Mouse (Mus musculus): Measurements from ENCODE around the gene Mdfi. TPM values are rescaled to one million over a fixed set of nuclear protein-coding genes. Genes with fewer than 3 reads are reported as not detected.
A peak's percentile ranks its signal among the peaks of the same experiment; 100 is the strongest.

Gene Mdfi
- polyA plus RNA-seq, 1 experiment from 2014 or later, result 2.0 TPM

- whole genome bisulfite sequencing, result 48% methylated on average over 6 of the region's 6 CpGs
- H3K4me3 ChIP-seq (replicated peaks; ENCODE audit: low read length), result no peak overlapping the region
- no peaks in the 10 kb centered on the region for H3K9me3 ChIP-seq (ENCODE audit: control insufficient read depth, low read length)
- no peak overlapping the region for H3K4me2 ChIP-seq (ENCODE audit: low read length)
- H3K27me3 ChIP-seq (replicated peaks; ENCODE audit: control insufficient read depth, insufficient read depth, low read length), result peaks cover 25% of the 10 kb centered on the region
- H3K4me1 ChIP-seq (replicated peaks; ENCODE audit: control insufficient read depth, insufficient read depth, low read length), result peaks cover 14% of the 10 kb centered on the region
- H3K9ac ChIP-seq (replicated peaks; ENCODE audit: low read depth, low read length), result no peak overlapping the region
- ATAC-seq, result no peak
- no peak overlapping the region for H3K27ac ChIP-seq (ENCODE audit: low read length)
- H3K36me3 ChIP-seq (ENCODE audit: control insufficient read depth, insufficient read depth), result no peaks in the 10 kb centered on the region
Measured at GRCm38 (mm10) chr17:47837808-47838207, 3.3 kb upstream of the Mdfi start.

- Histone ChIP-seq H3K27ac (ENCODE audit: low read length) (no peak overlapping the region), H3K9me3 (ENCODE audit: control insufficient read depth, low read length) (no peaks in the 10 kb centered on the region), H3K4me1 (replicated peaks; ENCODE audit: control insufficient read depth, insufficient read depth, low read length) (peaks cover 22% of the 10 kb centered on the region), H3K4me3 (replicated peaks; ENCODE audit: low read length) (peak overlapping the region; percentile 61), H3K9ac (replicated peaks; ENCODE audit: low read depth, low read length) (peak overlapping the region; percentile 71), H3K27me3 (replicated peaks; ENCODE audit: control insufficient read depth, insufficient read depth, low read length) (peaks cover 26% of the 10 kb centered on the region), H3K4me2 (ENCODE audit: low read length) (peak overlapping the region; percentile 98), H3K36me3 (ENCODE audit: control insufficient read depth, insufficient read depth) (no peaks in the 10 kb centered on the region)
- WGBS, result 1% methylated on average over 45 of the region's 45 CpGs
- no peak for ATAC-seq
Measured at GRCm38 (mm10) chr17:47833628-47834481, 636 bp downstream of the Mdfi start.

- H3K9ac ChIP-seq (replicated peaks; ENCODE audit: low read depth, low read length), result peak overlapping the region; percentile 71
- peaks cover 26% of the 10 kb centered on the region for H3K27me3 ChIP-seq (replicated peaks; ENCODE audit: control insufficient read depth, insufficient read depth, low read length)
- H3K27ac ChIP-seq (ENCODE audit: low read length), result no peak overlapping the region
- H3K4me1 ChIP-seq (replicated peaks; ENCODE audit: control insufficient read depth, insufficient read depth, low read length), result peaks cover 22% of the 10 kb centered on the region
- H3K4me2 ChIP-seq (ENCODE audit: low read length), result peak overlapping the region; percentile 98
- H3K9me3 ChIP-seq (ENCODE audit: control insufficient read depth, low read length), result no peaks in the 10 kb centered on the region
- H3K36me3 ChIP-seq (ENCODE audit: control insufficient read depth, insufficient read depth), result no peaks in the 10 kb centered on the region
- under 1% methylated on average over 43 of the region's 45 CpGs for WGBS
- peak overlapping the region; percentile 61 for H3K4me3 ChIP-seq (replicated peaks; ENCODE audit: low read length)
- ATAC-seq, result peak; percentile 73
Measured at GRCm38 (mm10) chr17:47833029-47833627, 1.4 kb downstream of the Mdfi start.

GRCm38 (mm10) chr17:47832501-47833028 lies 1.9 kb downstream of the Mdfi start:
- peaks cover 26% of the 10 kb centered on the region for H3K27me3 ChIP-seq (replicated peaks; ENCODE audit: control insufficient read depth, insufficient read depth, low read length)
- no peaks in the 10 kb centered on the region for H3K36me3 ChIP-seq (ENCODE audit: control insufficient read depth, insufficient read depth)

GRCm38 (mm10) chr17:47831772-47832171 lies 2.7 kb downstream of the Mdfi start:
- Histone ChIP-seq H3K4me3 (replicated peaks; ENCODE audit: low read length) (no peak overlapping the region), H3K4me1 (replicated peaks; ENCODE audit: control insufficient read depth, insufficient read depth, low read length) (peaks cover 22% of the 10 kb centered on the region), H3K9ac (replicated peaks; ENCODE audit: low read depth, low read length) (no peak overlapping the region), H3K36me3 (ENCODE audit: control insufficient read depth, insufficient read depth) (no peaks in the 10 kb centered on the region), H3K4me2 (ENCODE audit: low read length) (no peak overlapping the region), H3K27me3 (replicated peaks; ENCODE audit: control insufficient read depth, insufficient read depth, low read length) (peaks cover 26% of the 10 kb centered on the region), H3K9me3 (ENCODE audit: control insufficient read depth, low read length) (no peaks in the 10 kb centered on the region), H3K27ac (ENCODE audit: low read length) (no peak overlapping the region)
- ATAC-seq, result no peak
- WGBS, result 57% methylated on average over 5 of the region's 5 CpGs

More at GRCm38 (mm10) chr17:47832501-47833028, 1.9 kb downstream of the Mdfi start:
- peak overlapping the region; percentile 98 for H3K4me2 ChIP-seq (ENCODE audit: low read length)
- no peaks in the 10 kb centered on the region for H3K9me3 ChIP-seq (ENCODE audit: control insufficient read depth, low read length)
- peaks cover 22% of the 10 kb centered on the region for H3K4me1 ChIP-seq (replicated peaks; ENCODE audit: control insufficient read depth, insufficient read depth, low read length)
- WGBS, result 6% methylated on average over 17 of the region's 17 CpGs
- peak overlapping the region; percentile 71 for H3K9ac ChIP-seq (replicated peaks; ENCODE audit: low read depth, low read length)
- no peak overlapping the region for H3K27ac ChIP-seq (ENCODE audit: low read length)
- peak; percentile 58 for ATAC-seq
- H3K4me3 ChIP-seq (replicated peaks; ENCODE audit: low read length), result peak overlapping the region; percentile 61

GRCm38 (mm10) chr17:47831161-47831560 lies 3.3 kb downstream of the Mdfi start:
- peaks cover 22% of the 10 kb centered on the region for H3K4me1 ChIP-seq (replicated peaks; ENCODE audit: control insufficient read depth, insufficient read depth, low read length)
- H3K9me3 ChIP-seq (ENCODE audit: control insufficient read depth, low read length), result no peaks in the 10 kb centered on the region
- no peak overlapping the region for H3K4me3 ChIP-seq (replicated peaks; ENCODE audit: low read length)
- H3K4me2 ChIP-seq (ENCODE audit: low read length), result no peak overlapping the region
- peaks cover 26% of the 10 kb centered on the region for H3K27me3 ChIP-seq (replicated peaks; ENCODE audit: control insufficient read depth, insufficient read depth, low read length)
- no peaks in the 10 kb centered on the region for H3K36me3 ChIP-seq (ENCODE audit: control insufficient read depth, insufficient read depth)
- WGBS, result 11% methylated on average over 9 of the region's 9 CpGs
- H3K9ac ChIP-seq (replicated peaks; ENCODE audit: low read depth, low read length), result no peak overlapping the region
- ATAC-seq, result no peak
- no peak overlapping the region for H3K27ac ChIP-seq (ENCODE audit: low read length)

GRCm38 (mm10) chr17:47821339-47821738 lies 13.2 kb downstream of the Mdfi start:
- H3K27ac ChIP-seq (ENCODE audit: low read length), result no peak overlapping the region
- no peak overlapping the region for H3K4me2 ChIP-seq (ENCODE audit: low read length)
- no peaks in the 10 kb centered on the region for H3K27me3 ChIP-seq (replicated peaks; ENCODE audit: control insufficient read depth, insufficient read depth, low read length)
- H3K4me1 ChIP-seq (replicated peaks; ENCODE audit: control insufficient read depth, insufficient read depth, low read length), result no peaks in the 10 kb centered on the region
- ATAC-seq, result no peak
- no peaks in the 10 kb centered on the region for H3K36me3 ChIP-seq (ENCODE audit: control insufficient read depth, insufficient read depth)
- no peak overlapping the region for H3K9ac ChIP-seq (replicated peaks; ENCODE audit: low read depth, low read length)
- no peaks in the 10 kb centered on the region for H3K9me3 ChIP-seq (ENCODE audit: control insufficient read depth, low read length)
- WGBS, result 71% methylated on average over 8 of the region's 8 CpGs
- H3K4me3 ChIP-seq (replicated peaks; ENCODE audit: low read length), result no peak overlapping the region

GRCm38 (mm10) chr17:47818038-47818725 lies 16.3 kb downstream of the Mdfi start:
- Histone ChIP-seq H3K4me1 (replicated peaks; ENCODE audit: control insufficient read depth, insufficient read depth, low read length) (peaks cover 9% of the 10 kb centered on the region; the same call in 1 of the 2 replicates), H3K27me3 (replicated peaks; ENCODE audit: control insufficient read depth, insufficient read depth, low read length) (no peaks in the 10 kb centered on the region), H3K27ac (ENCODE audit: low read length) (no peak overlapping the region), H3K4me2 (ENCODE audit: low read length) (no peak overlapping the region), H3K9me3 (ENCODE audit: control insufficient read depth, low read length) (no peaks in the 10 kb centered on the region), H3K36me3 (ENCODE audit: control insufficient read depth, insufficient read depth) (no peaks in the 10 kb centered on the region), H3K9ac (replicated peaks; ENCODE audit: low read depth, low read length) (no peak overlapping the region), H3K4me3 (replicated peaks; ENCODE audit: low read length) (no peak overlapping the region)
- WGBS, result 66% methylated on average over 13 of the region's 13 CpGs
- no peak for ATAC-seq

- no peaks in the 10 kb centered on the region for H3K9me3 ChIP-seq (ENCODE audit: control insufficient read depth, low read length)
- H3K4me3 ChIP-seq (replicated peaks; ENCODE audit: low read length), result no peak overlapping the region
- no peaks in the 10 kb centered on the region for H3K36me3 ChIP-seq (ENCODE audit: control insufficient read depth, insufficient read depth)
- no peaks in the 10 kb centered on the region for H3K27me3 ChIP-seq (replicated peaks; ENCODE audit: control insufficient read depth, insufficient read depth, low read length)
- 63% methylated on average over 9 of the region's 10 CpGs for WGBS
- peaks cover 9% of the 10 kb centered on the region; the same call in 1 of the 2 replicates for H3K4me1 ChIP-seq (replicated peaks; ENCODE audit: control insufficient read depth, insufficient read depth, low read length)
- H3K4me2 ChIP-seq (ENCODE audit: low read length), result no peak overlapping the region
- no peak for ATAC-seq
- no peak overlapping the region for H3K27ac ChIP-seq (ENCODE audit: low read length)
- H3K9ac ChIP-seq (replicated peaks; ENCODE audit: low read depth, low read length), result no peak overlapping the region
Measured at GRCm38 (mm10) chr17:47815446-47815845, 19.0 kb downstream of the Mdfi start.

Data from forebrain, embryonic 16.5 days (tissue).